Mouse (Mus musculus) stomach, embryonic 15.5 days (tissue): ENCODE measurements around the gene Ajm1. TPM values are rescaled to one million over a fixed set of nuclear protein-coding genes. Genes with fewer than 3 reads are reported as not detected.
A peak's percentile ranks its signal among the peaks of the same experiment; 100 is the strongest.

Experiments used
- ATAC-seq: fragments of 200-750 bp; cut with Nextera tagmentation; 2 replicates; pipeline ENCODE4 v1.8.0; 2017; ENCODE audit warnings: low read depth, moderate number of reproducible peaks, moderate TSS enrichment; ENCODE audit not compliant: insufficient read depth, low FRiP score
- H3K27ac ChIP-seq: fragments of 300-500 bp; sonication (generic); 2 replicates; pipeline ENCODE4 v1.5.1; 2015; ENCODE audit warnings: mild to moderate bottlenecking, inconsistent platforms
- H3K27me3 ChIP-seq: fragments of 300-500 bp; sonication (generic); replicated peaks from 2 replicates; pipeline ENCODE4 v1.6.1; 2015; ENCODE audit warnings: inconsistent platforms
- H3K36me3 ChIP-seq: fragments of 300-500 bp; sonication (generic); 2 replicates; pipeline ENCODE4 v1.6.1; 2015; ENCODE audit warnings: inconsistent platforms
- H3K4me1 ChIP-seq: fragments of 300-500 bp; sonication (generic); 2 replicates; pipeline ENCODE4 v1.6.1; 2015; ENCODE audit warnings: inconsistent platforms
- H3K4me2 ChIP-seq: fragments of 300-500 bp; sonication (generic); 2 replicates; pipeline ENCODE4 v1.6.1; 2015; ENCODE audit warnings: mild to moderate bottlenecking, inconsistent platforms
- H3K4me3 ChIP-seq: fragments of 300-500 bp; sonication (generic); replicated peaks from 2 replicates; pipeline ENCODE4 v1.5.1; 2015; ENCODE audit warnings: inconsistent platforms
- H3K9ac ChIP-seq: fragments of 300-500 bp; sonication (generic); 2 replicates; pipeline ENCODE4 v1.6.1; 2015; ENCODE audit warnings: inconsistent platforms
- H3K9me3 ChIP-seq: fragments of 300-500 bp; sonication (generic); 2 replicates; pipeline ENCODE4 v1.6.1; 2016; ENCODE audit warnings: inconsistent platforms
- WGBS: fragments of 180-500 bp; shearing (Covaris S2); methylation state at CpG from one replicate; pipeline ENCODE4 v1.1.7; 2015; 5-methylcytosine and 5-hydroxymethylcytosine counted together
- polyA plus RNA-seq: library from polyadenylated mRNA; unstranded; fragments of >200 nt; fragmentation: Nextera tagmentation; extraction: Ambion mirVana; gene quantifications from 2 replicates; pipeline ENCODE4 v1.2.1, GENCODE M21; 2015

The Ajm1 gene
- polyA plus RNA-seq, 1 experiment from 2014 or later, result 1.0 TPM

GRCm38 (mm10) chr2:25582466-25583119 lies 1.0 kb upstream of the Ajm1 start:
- Histone ChIP-seq H3K4me2 (no peak overlapping the region), H3K4me1 (peaks cover 47% of the 10 kb centered on the region)
- peak; percentile 11; the same call in 1 of the 2 replicates for ATAC-seq

GRCm38 (mm10) chr2:25581901-25582301 lies 344 bp upstream of the Ajm1 start:
- no peak for ATAC-seq
- Histone ChIP-seq H3K4me2 (peak overlapping the region; percentile 77; the same call in 1 of the 2 replicates), H3K9ac (no peak overlapping the region)

More at GRCm38 (mm10) chr2:25582466-25583119, 1.0 kb upstream of the Ajm1 start:
- H3K36me3 ChIP-seq, result peaks cover 28% of the 10 kb centered on the region
- peak overlapping the region; percentile 18; the same call in 1 of the 2 replicates for H3K27ac ChIP-seq
- 45% methylated on average over 12 of the region's 12 CpGs for WGBS
- H3K9me3 ChIP-seq, result no peaks in the 10 kb centered on the region
- no peak overlapping the region for H3K4me3 ChIP-seq
- peaks cover 38% of the 10 kb centered on the region for H3K27me3 ChIP-seq
- no peak overlapping the region for H3K9ac ChIP-seq

GRCm38 (mm10) chr2:25580621-25581101 lies 896 bp downstream of the Ajm1 start:
- H3K4me2 ChIP-seq, result no peak overlapping the region
- H3K4me1 ChIP-seq, result peaks cover 60% of the 10 kb centered on the region

More at GRCm38 (mm10) chr2:25581901-25582301, 344 bp upstream of the Ajm1 start:
- H3K4me3 ChIP-seq, result no peak overlapping the region
- no peaks in the 10 kb centered on the region for H3K9me3 ChIP-seq
- H3K27ac ChIP-seq, result peak overlapping the region; percentile 18; the same call in 1 of the 2 replicates
- peaks cover 45% of the 10 kb centered on the region for H3K27me3 ChIP-seq
- peaks cover 54% of the 10 kb centered on the region for H3K4me1 ChIP-seq
- peaks cover 21% of the 10 kb centered on the region for H3K36me3 ChIP-seq
- WGBS, result 24% methylated on average over 6 of the region's 6 CpGs

GRCm38 (mm10) chr2:25579737-25580460 lies 1.7 kb downstream of the Ajm1 start:
- Histone ChIP-seq H3K4me3 (peak overlapping the region; percentile 22), H3K27ac (no peak overlapping the region), H3K9me3 (no peaks in the 10 kb centered on the region), H3K27me3 (peaks cover 52% of the 10 kb centered on the region), H3K9ac (no peak overlapping the region), H3K4me1 (peaks cover 64% of the 10 kb centered on the region), H3K4me2 (peak overlapping the region; percentile 51), H3K36me3 (peaks cover 9% of the 10 kb centered on the region)
- ATAC-seq, result no peak
- WGBS, result 8% methylated on average over 27 of the region's 27 CpGs

More at GRCm38 (mm10) chr2:25580621-25581101, 896 bp downstream of the Ajm1 start:
- Histone ChIP-seq H3K27me3 (peaks cover 52% of the 10 kb centered on the region), H3K4me3 (peak overlapping the region; percentile 40; the same call in 1 of the 2 replicates), H3K36me3 (peaks cover 16% of the 10 kb centered on the region), H3K9me3 (no peaks in the 10 kb centered on the region), H3K9ac (no peak overlapping the region), H3K27ac (no peak overlapping the region)
- ATAC-seq, result no peak
- WGBS, result 44% methylated on average over 6 of the region's 6 CpGs

GRCm38 (mm10) chr2:25578796-25579736 lies 2.5 kb downstream of the Ajm1 start:
- peaks cover 52% of the 10 kb centered on the region for H3K27me3 ChIP-seq
- peak overlapping the region; percentile 51 for H3K4me2 ChIP-seq
- WGBS, result 7% methylated on average over 77 of the region's 77 CpGs
- peaks cover 6% of the 10 kb centered on the region for H3K36me3 ChIP-seq
- H3K9ac ChIP-seq, result no peak overlapping the region
- H3K4me3 ChIP-seq, result peak overlapping the region; percentile 22
- H3K9me3 ChIP-seq, result no peaks in the 10 kb centered on the region
- ATAC-seq, result no peak
- H3K4me1 ChIP-seq, result peaks cover 66% of the 10 kb centered on the region
- H3K27ac ChIP-seq, result no peak overlapping the region

- H3K27ac ChIP-seq, result no peak overlapping the region
- peaks cover 4% of the 10 kb centered on the region for H3K36me3 ChIP-seq
- peak overlapping the region; percentile 51 for H3K4me2 ChIP-seq
- peaks cover 52% of the 10 kb centered on the region for H3K27me3 ChIP-seq
- no peaks in the 10 kb centered on the region for H3K9me3 ChIP-seq
- no peak for ATAC-seq
- peak overlapping the region; percentile 22 for H3K4me3 ChIP-seq
- WGBS, result 7% methylated on average over 75 of the region's 75 CpGs
- H3K4me1 ChIP-seq, result peaks cover 74% of the 10 kb centered on the region
- H3K9ac ChIP-seq, result no peak overlapping the region; the same call in 1 of the 2 replicates
Observed at GRCm38 (mm10) chr2:25577951-25578795, 3.4 kb downstream of the Ajm1 start.

GRCm38 (mm10) chr2:25576965-25577891 lies 4.3 kb downstream of the Ajm1 start:
- H3K4me2 ChIP-seq, result peak overlapping the region; percentile 51
- no peak overlapping the region for H3K9ac ChIP-seq
- 17% methylated on average over 92 of the region's 92 CpGs for WGBS
- H3K27ac ChIP-seq, result no peak overlapping the region
- no peaks in the 10 kb centered on the region for H3K9me3 ChIP-seq
- H3K36me3 ChIP-seq, result no peaks in the 10 kb centered on the region
- H3K4me3 ChIP-seq, result peak overlapping the region; percentile 22
- no peak for ATAC-seq
- H3K27me3 ChIP-seq, result peaks cover 52% of the 10 kb centered on the region
- H3K4me1 ChIP-seq, result peaks cover 67% of the 10 kb centered on the region

GRCm38 (mm10) chr2:25576028-25576850 lies 5.3 kb downstream of the Ajm1 start:
- Histone ChIP-seq H3K36me3 (no peaks in the 10 kb centered on the region), H3K27ac (peak overlapping the region; percentile 89; the same call in 1 of the 2 replicates), H3K9ac (no peak overlapping the region), H3K4me3 (peak overlapping the region; percentile 50), H3K27me3 (peaks cover 50% of the 10 kb centered on the region), H3K4me2 (peak overlapping the region; percentile 92; the same call in 1 of the 2 replicates), H3K9me3 (no peaks in the 10 kb centered on the region), H3K4me1 (peaks cover 61% of the 10 kb centered on the region)
- 74% methylated on average over 16 of the region's 16 CpGs for WGBS
- ATAC-seq, result no peak

- Histone ChIP-seq H3K9ac (peak overlapping the region; percentile 48; the same call in 1 of the 2 replicates), H3K36me3 (no peaks in the 10 kb centered on the region), H3K27ac (peak overlapping the region; percentile 89), H3K27me3 (peaks cover 43% of the 10 kb centered on the region), H3K4me1 (peaks cover 55% of the 10 kb centered on the region), H3K4me2 (peak overlapping the region; percentile 92), H3K4me3 (peak overlapping the region; percentile 50), H3K9me3 (no peaks in the 10 kb centered on the region)
- 16% methylated on average over 21 of the region's 21 CpGs for WGBS
- no peak for ATAC-seq
Observed at GRCm38 (mm10) chr2:25575432-25576027, 6.0 kb downstream of the Ajm1 start.
